Mouse (Mus musculus) liver, postnatal 0 days (tissue): ENCODE results near the gene Camkv.

Experiments
- CTCF ChIP-seq: sonication (generic); IDR thresholded peaks from 2 replicates; pipeline ENCODE4 v1.5.1; 2016; ENCODE audit warnings: antibody characterized with exemption, low read depth
- EP300 ChIP-seq: IDR thresholded peaks from 2 replicates; pipeline ENCODE4 v1.6.1; 2016; ENCODE audit warnings: antibody characterized with exemption, low read depth, mild to moderate bottlenecking

- no peak for TF ChIP-seq CTCF
- no peak for TF ChIP-seq EP300
Measured at GRCm38 (mm10) chr9:107898563-107898962, 36.9 kb upstream of the Camkv start.
